Mouse (Mus musculus) embryonic facial prominence, embryonic 12.5 days (tissue): ENCODE data around the gene Cdk2ap1. TPM values are rescaled to one million over a fixed set of nuclear protein-coding genes. Genes with fewer than 3 reads are reported as not detected.
"Not testable (repeated sequence)": the region's sequence is repeated elsewhere in the genome, so short reads cannot be mapped to it uniquely, and the experiment has no call there.

Source experiments
- ATAC-seq: fragments of 200-750 bp; cut with Nextera tagmentation; 2 replicates; pipeline ENCODE4 v1.8.0; 2017; ENCODE audit not compliant: insufficient number of reproducible peaks, insufficient read depth, low FRiP score, low TSS enrichment
- H3K27ac ChIP-seq: fragments of 300-500 bp; sonication (generic); 2 replicates; pipeline ENCODE4 v1.5.1; 2016; ENCODE audit warnings: mild to moderate bottlenecking
- H3K27me3 ChIP-seq: fragments of 300-500 bp; sonication (generic); 2 replicates; pipeline ENCODE4 v1.6.1; 2016; ENCODE audit warnings: mild to moderate bottlenecking, moderate library complexity
- H3K36me3 ChIP-seq: fragments of 300-500 bp; sonication (generic); 2 replicates; pipeline ENCODE4 v1.6.1; 2016; ENCODE audit warnings: mild to moderate bottlenecking
- H3K4me1 ChIP-seq: fragments of 300-500 bp; sonication (generic); 2 replicates; pipeline ENCODE4 v1.6.1; 2016
- H3K4me2 ChIP-seq: fragments of 300-500 bp; sonication (generic); replicated peaks from 2 replicates; pipeline ENCODE4 v1.6.1; 2016; ENCODE audit warnings: mild to moderate bottlenecking, moderate library complexity
- H3K4me3 ChIP-seq: fragments of 300-500 bp; sonication (generic); 2 replicates; pipeline ENCODE4 v1.5.1; 2016; ENCODE audit warnings: mild to moderate bottlenecking
- H3K9ac ChIP-seq: fragments of 300-500 bp; sonication (generic); 2 replicates; pipeline ENCODE4 v1.6.1; 2016; ENCODE audit warnings: mild to moderate bottlenecking, moderate library complexity
- H3K9me3 ChIP-seq: fragments of 300-500 bp; sonication (generic); 2 replicates; pipeline ENCODE4 v1.6.1; 2016; ENCODE audit warnings: mild to moderate bottlenecking, moderate library complexity
- WGBS: fragments of 180-500 bp; shearing (Covaris S2); methylation state at CpG from one replicate; pipeline ENCODE4 v1.1.7; 2016; 5-methylcytosine and 5-hydroxymethylcytosine counted together
- polyA plus RNA-seq: library from polyadenylated mRNA; unstranded; fragments of >200 nt; fragmentation: Nextera tagmentation; extraction: Ambion mirVana; gene quantifications from 2 replicates; pipeline ENCODE4 v1.2.1, GENCODE M21; 2016

The Cdk2ap1 gene
- polyA plus RNA-seq, 1 experiment from 2014 or later, result 82.6 TPM

DNA sequence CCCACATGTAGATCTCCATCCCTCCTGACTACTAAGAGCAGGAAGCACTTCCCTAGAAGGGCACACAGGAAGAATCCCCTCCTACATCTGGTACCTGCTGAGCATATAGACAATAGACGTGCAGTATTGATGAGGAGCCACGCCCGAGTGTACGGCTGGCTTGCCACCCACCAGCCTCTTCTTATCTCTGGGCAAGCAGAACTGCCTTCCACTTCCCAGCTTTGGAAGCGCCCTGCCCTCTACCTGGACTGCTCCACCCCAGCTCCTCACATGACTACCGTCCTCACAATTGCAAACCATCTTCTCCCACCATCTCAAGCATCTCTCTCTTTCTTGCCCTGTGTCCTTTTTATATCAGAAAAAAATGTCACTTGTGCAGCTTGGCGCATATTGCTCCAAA is 45.2 kb downstream of the Cdk2ap1 start:
- Histone ChIP-seq H3K27me3 (no peaks in the 10 kb centered on the region), H3K4me1 (no peaks in the 10 kb centered on the region), H3K4me2 (no peak overlapping the region), H3K36me3 (peaks cover 52% of the 10 kb centered on the region), H3K9ac (no peak overlapping the region), H3K4me3 (no peak overlapping the region), H3K27ac (no peak overlapping the region), H3K9me3 (no peaks in the 10 kb centered on the region)
- ATAC-seq, result no peak
- WGBS, result 90% methylated on average over 7 of the region's 7 CpGs

DNA sequence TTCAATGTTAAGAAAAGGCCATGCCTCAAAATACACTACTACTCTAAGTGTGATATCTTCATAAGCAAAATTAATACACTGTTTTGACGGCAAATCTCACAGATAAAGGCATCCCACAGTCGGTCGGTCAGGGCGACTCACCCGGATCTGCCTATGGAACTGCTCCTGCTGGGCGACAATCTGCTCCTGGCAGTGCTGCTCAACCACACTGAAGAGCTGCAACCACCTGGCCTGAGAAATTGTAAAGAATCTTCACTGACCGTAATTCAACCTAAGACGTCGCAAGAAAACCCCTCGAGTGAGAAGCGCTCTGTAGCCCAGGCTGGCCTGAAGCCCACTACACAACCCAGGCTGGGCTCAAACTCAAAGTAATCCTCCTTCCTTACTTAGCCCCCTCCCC is 46.9 kb downstream of the Cdk2ap1 start:
- H3K9me3 ChIP-seq, result peaks cover 6% of the 10 kb centered on the region
- no peak overlapping the region for H3K4me3 ChIP-seq
- ATAC-seq, result no peak
- 92% methylated on average over 11 of the region's 11 CpGs for WGBS
- no peak overlapping the region for H3K9ac ChIP-seq
- no peak overlapping the region for H3K4me2 ChIP-seq
- H3K36me3 ChIP-seq, result peaks cover 61% of the 10 kb centered on the region
- no peak overlapping the region for H3K27ac ChIP-seq
- H3K27me3 ChIP-seq, result no peaks in the 10 kb centered on the region
- no peaks in the 10 kb centered on the region for H3K4me1 ChIP-seq

DNA sequence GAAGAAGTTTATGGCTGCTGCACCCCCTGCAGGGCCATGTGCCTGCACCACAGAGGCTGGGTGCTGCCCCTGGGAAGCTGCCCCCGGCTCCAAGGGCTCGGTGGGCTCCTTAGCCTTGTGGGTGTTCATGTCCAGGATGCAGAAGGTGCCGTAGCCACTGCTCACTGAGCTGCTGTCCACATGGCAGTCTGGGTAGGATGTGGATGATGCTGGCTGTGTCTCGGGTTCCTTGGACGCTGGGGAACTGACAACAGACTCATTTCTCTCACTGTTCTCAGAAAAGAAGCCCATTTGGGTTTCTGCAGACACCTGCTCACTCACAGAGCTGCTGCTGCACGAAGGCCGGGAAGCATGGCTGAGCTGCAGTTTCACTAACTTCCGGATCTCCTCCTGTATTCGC is 47.4 kb downstream of the Cdk2ap1 start:
- no peaks in the 10 kb centered on the region for H3K4me1 ChIP-seq
- no peaks in the 10 kb centered on the region for H3K27me3 ChIP-seq
- no peak overlapping the region for H3K9ac ChIP-seq
- H3K27ac ChIP-seq, result no peak overlapping the region
- no peak overlapping the region for H3K4me2 ChIP-seq
- no peak for ATAC-seq
- H3K9me3 ChIP-seq, result peaks cover 6% of the 10 kb centered on the region
- 96% methylated on average over 9 of the region's 9 CpGs for WGBS
- H3K4me3 ChIP-seq, result no peak overlapping the region
- peaks cover 63% of the 10 kb centered on the region for H3K36me3 ChIP-seq

DNA sequence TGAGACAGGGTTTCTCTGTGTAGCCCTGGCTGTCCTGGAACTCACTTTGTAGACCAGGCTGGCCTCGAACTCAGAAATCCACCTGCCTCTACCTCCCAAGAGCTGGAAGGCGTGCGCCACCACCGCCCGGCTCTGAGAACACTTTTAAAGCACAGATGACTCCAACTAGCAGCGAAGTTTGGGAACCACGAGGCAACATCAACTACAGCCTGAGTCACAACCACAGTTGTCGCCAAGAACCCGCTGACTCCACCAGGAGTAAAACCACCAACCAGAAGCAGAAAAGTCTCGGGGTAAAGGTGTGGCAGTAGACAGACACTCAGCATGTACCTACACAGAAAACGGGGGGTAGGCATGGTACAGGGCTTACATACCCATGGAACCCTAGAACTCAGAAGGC is 52.8 kb downstream of the Cdk2ap1 start:
- Histone ChIP-seq H3K9ac (no peak overlapping the region), H3K27me3 (no peaks in the 10 kb centered on the region), H3K9me3 (peaks cover 6% of the 10 kb centered on the region), H3K27ac (no peak overlapping the region), H3K4me2 (no peak overlapping the region), H3K4me1 (no peaks in the 10 kb centered on the region), H3K36me3 (peaks cover 83% of the 10 kb centered on the region), H3K4me3 (no peak overlapping the region)
- 94% methylated on average over 11 of the region's 11 CpGs for WGBS
- no peak for ATAC-seq

GRCm38 (mm10) chr5:124309155-124309554 is 53.7 kb downstream of the Cdk2ap1 start:
- WGBS, result 90% methylated on average over 10 of the region's 10 CpGs
- Histone ChIP-seq H3K4me2 (no peak overlapping the region), H3K4me3 (no peak overlapping the region), H3K9ac (no peak overlapping the region), H3K36me3 (peaks cover 77% of the 10 kb centered on the region), H3K9me3 (peaks cover 6% of the 10 kb centered on the region), H3K27me3 (no peaks in the 10 kb centered on the region), H3K4me1 (no peaks in the 10 kb centered on the region), H3K27ac (no peak overlapping the region)
- no peak for ATAC-seq

GRCm38 (mm10) chr5:124302853-124303252 is 60.0 kb downstream of the Cdk2ap1 start:
- not testable (repeated sequence) for H3K27ac ChIP-seq, H3K9me3 ChIP-seq, H3K9ac ChIP-seq, H3K4me2 ChIP-seq, H3K27me3 ChIP-seq, H3K4me1 ChIP-seq, ATAC-seq, H3K4me3 ChIP-seq
- H3K36me3 ChIP-seq, result peaks cover 63% of the 10 kb centered on the region
- WGBS, result 94% methylated on average over 6 of the region's 6 CpGs

GRCm38 (mm10) chr5:124300132-124300531 is 62.8 kb downstream of the Cdk2ap1 start:
- H3K27ac ChIP-seq, result no peak overlapping the region
- no peak for ATAC-seq
- 63% methylated on average over 4 of the region's 4 CpGs for WGBS
- no peak overlapping the region for H3K4me3 ChIP-seq
- H3K9ac ChIP-seq, result no peak overlapping the region
- no peaks in the 10 kb centered on the region for H3K27me3 ChIP-seq
- no peaks in the 10 kb centered on the region for H3K9me3 ChIP-seq
- no peak overlapping the region for H3K4me2 ChIP-seq
- H3K4me1 ChIP-seq, result no peaks in the 10 kb centered on the region
- peaks cover 57% of the 10 kb centered on the region for H3K36me3 ChIP-seq

DNA sequence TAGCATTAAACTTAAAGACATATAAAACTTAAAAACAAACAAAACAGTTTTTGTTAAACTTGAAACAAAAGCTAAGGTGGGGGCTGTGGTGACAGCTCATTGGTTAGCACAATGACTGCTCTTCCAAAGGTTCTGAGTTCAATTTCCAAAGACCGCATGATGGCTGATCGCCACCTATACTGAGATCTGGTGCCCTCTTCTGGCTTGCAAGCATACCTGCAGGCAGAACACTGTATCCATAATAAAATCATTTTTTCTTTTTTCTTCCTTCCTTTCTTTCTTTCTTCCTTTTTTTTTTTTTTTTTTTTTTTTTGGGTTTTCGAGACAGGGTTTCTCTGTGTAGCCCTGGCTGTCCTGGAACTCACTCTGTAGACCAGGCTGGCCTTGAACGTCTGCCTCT is 63.6 kb downstream of the Cdk2ap1 start:
- peaks cover 60% of the 10 kb centered on the region for H3K36me3 ChIP-seq
- H3K9me3 ChIP-seq, ATAC-seq, H3K4me1 ChIP-seq, H3K27me3 ChIP-seq, H3K4me3 ChIP-seq, H3K27ac ChIP-seq, H3K4me2 ChIP-seq, H3K9ac ChIP-seq: not testable (repeated sequence)
- WGBS, result 55% methylated on average over 4 of the region's 4 CpGs

DNA sequence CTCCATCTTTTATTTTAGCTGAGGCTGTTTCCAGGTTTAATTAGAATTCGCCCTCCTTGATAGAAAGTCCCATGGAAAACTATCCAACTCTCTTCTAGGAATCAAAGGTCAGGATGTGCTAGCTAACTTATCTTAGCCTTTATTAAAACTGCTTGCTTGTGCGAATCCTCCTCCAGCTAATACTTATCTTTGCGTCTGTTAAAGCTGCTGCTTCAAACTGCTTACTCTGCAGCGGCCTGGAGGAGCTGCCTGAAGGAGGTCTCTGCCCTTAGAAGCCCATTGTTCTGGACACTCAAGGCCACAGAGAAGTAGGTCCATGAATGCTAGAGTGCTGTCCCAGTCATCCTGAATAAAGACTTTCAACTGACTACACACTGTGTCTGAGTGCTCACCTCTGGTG is 66.4 kb downstream of the Cdk2ap1 start:
- Histone ChIP-seq H3K9ac (no peak overlapping the region), H3K4me1 (no peaks in the 10 kb centered on the region), H3K36me3 (peaks cover 72% of the 10 kb centered on the region), H3K27ac (no peak overlapping the region), H3K4me3 (no peak overlapping the region), H3K27me3 (no peaks in the 10 kb centered on the region), H3K4me2 (no peak overlapping the region), H3K9me3 (no peaks in the 10 kb centered on the region)
- ATAC-seq, result no peak
- 93% methylated on average over 4 of the region's 4 CpGs for WGBS

Other genes starting within 250 kb of the Cdk2ap1 start
- 113 and 122 TPM in 2 replicates for gene Arl6ip4, start 247.0 kb downstream of the Cdk2ap1 start, polyA plus RNA-seq
- 4.4 and 4.8 TPM in 2 replicates for gene Pitpnm2, start 113.3 kb downstream of the Cdk2ap1 start, polyA plus RNA-seq
- gene Mphosph9, start 35.1 kb downstream of the Cdk2ap1 start, polyA plus RNA-seq, result 15.3 and 17.0 TPM in 2 replicates
- 17.2 and 18.1 TPM in 2 replicates for gene 2810006K23Rik, start 35.0 kb downstream of the Cdk2ap1 start, polyA plus RNA-seq
- gene Sbno1, start 62.9 kb upstream of the Cdk2ap1 start, polyA plus RNA-seq, result 94.4 and 94.7 TPM in 2 replicates
- 60.9 and 71.3 TPM in 2 replicates for gene Kmt5a, start 76.8 kb upstream of the Cdk2ap1 start, polyA plus RNA-seq
- gene Rilpl2, start 115.3 kb upstream of the Cdk2ap1 start, polyA plus RNA-seq, result 29.5 and 30.7 TPM in 2 replicates
- 26.5 and 27.2 TPM in 2 replicates for gene Snrnp35, start 120.1 kb upstream of the Cdk2ap1 start, polyA plus RNA-seq
- gene Rilpl1, start 168.3 kb upstream of the Cdk2ap1 start, polyA plus RNA-seq, result 29.2 and 29.6 TPM in 2 replicates
- 453 and 479 TPM in 2 replicates for gene Tmed2, start 177.6 kb upstream of the Cdk2ap1 start, polyA plus RNA-seq
- 17.4 and 18.3 TPM in 2 replicates for gene Ddx55, start 189.8 kb upstream of the Cdk2ap1 start, polyA plus RNA-seq
- gene Eif2b1, start 216.0 kb upstream of the Cdk2ap1 start, polyA plus RNA-seq, result 71.6 and 72.6 TPM in 2 replicates
- 75.8 and 76.3 TPM in 2 replicates for gene Gtf2h3, start 216.1 kb upstream of the Cdk2ap1 start, polyA plus RNA-seq